Mouse (Mus musculus) embryonic facial prominence, embryonic 13.5 days (tissue): Measurements from ENCODE around the gene Tbc1d22a. TPM values are rescaled to one million over a fixed set of nuclear protein-coding genes. Genes with fewer than 3 reads are reported as not detected.

ENCODE experiments used
- ATAC-seq: fragments of 200-750 bp; cut with Nextera tagmentation; 2 replicates; pipeline ENCODE4 v1.8.0; 2017; ENCODE audit warnings: low read depth; ENCODE audit not compliant: insufficient number of reproducible peaks, insufficient read depth, low FRiP score, low TSS enrichment
- H3K27ac ChIP-seq: fragments of 300-500 bp; sonication (generic); 2 replicates; pipeline ENCODE4 v1.5.1; 2015; ENCODE audit warnings: moderate library complexity, mild to moderate bottlenecking, inconsistent platforms
- H3K27me3 ChIP-seq: fragments of 300-500 bp; sonication (generic); 2 replicates; pipeline ENCODE4 v1.6.1; 2015; ENCODE audit warnings: mild to moderate bottlenecking, inconsistent platforms
- H3K36me3 ChIP-seq: fragments of 300-500 bp; sonication (generic); 2 replicates; pipeline ENCODE4 v1.6.1; 2015; ENCODE audit warnings: mild to moderate bottlenecking, inconsistent platforms
- H3K4me1 ChIP-seq: fragments of 300-500 bp; sonication (generic); 2 replicates; pipeline ENCODE4 v1.6.1; 2015; ENCODE audit warnings: inconsistent platforms
- H3K4me2 ChIP-seq: fragments of 300-500 bp; sonication (generic); 2 replicates; pipeline ENCODE4 v1.6.1; 2015; ENCODE audit warnings: moderate library complexity, mild to moderate bottlenecking, inconsistent platforms
- H3K4me3 ChIP-seq: fragments of 300-500 bp; sonication (generic); 2 replicates; pipeline ENCODE4 v1.5.1; 2015; ENCODE audit warnings: mild to moderate bottlenecking, inconsistent platforms
- H3K9ac ChIP-seq: fragments of 300-500 bp; sonication (generic); 2 replicates; pipeline ENCODE4 v1.6.1; 2015; ENCODE audit warnings: mild to moderate bottlenecking, inconsistent platforms
- H3K9me3 ChIP-seq: fragments of 300-500 bp; sonication (generic); 2 replicates; pipeline ENCODE4 v1.6.1; 2016; ENCODE audit warnings: inconsistent platforms
- WGBS: fragments of 180-500 bp; shearing (Covaris S2); methylation state at CpG from one replicate; pipeline ENCODE4 v1.1.7; 2015; ENCODE audit warnings: mixed read lengths; 5-methylcytosine and 5-hydroxymethylcytosine counted together
- polyA plus RNA-seq: library from polyadenylated mRNA; unstranded; fragments of >200 nt; fragmentation: Nextera tagmentation; extraction: Ambion mirVana; gene quantifications from 2 replicates; pipeline ENCODE4 v1.2.1, GENCODE M21; 2015

Gene Tbc1d22a
- polyA plus RNA-seq, 1 experiment from 2014 or later, result 10.8 TPM

- no peak overlapping the region for H3K4me2 ChIP-seq
- no peak overlapping the region for H3K9ac ChIP-seq
- H3K36me3 ChIP-seq, result no peaks in the 10 kb centered on the region
- no peak overlapping the region for H3K27ac ChIP-seq
- H3K4me3 ChIP-seq, result no peak overlapping the region
- no peaks in the 10 kb centered on the region for H3K4me1 ChIP-seq
- H3K9me3 ChIP-seq, result no peaks in the 10 kb centered on the region
- ATAC-seq, result no peak
- no peaks in the 10 kb centered on the region for H3K27me3 ChIP-seq
- 79% methylated on average over 6 of the region's 6 CpGs for WGBS
These were observed 295.3 kb downstream of the Tbc1d22a start for GRCm38 (mm10) chr15:86509601-86510000.

- Histone ChIP-seq H3K4me3 (no peak overlapping the region), H3K9ac (no peak overlapping the region), H3K27ac (no peak overlapping the region), H3K9me3 (no peaks in the 10 kb centered on the region), H3K36me3 (no peaks in the 10 kb centered on the region), H3K4me1 (no peaks in the 10 kb centered on the region), H3K4me2 (no peak overlapping the region), H3K27me3 (no peaks in the 10 kb centered on the region)
- WGBS, result 84% methylated on average over 7 of the region's 7 CpGs
- no peak for ATAC-seq
These were observed 296.9 kb downstream of the Tbc1d22a start for GRCm38 (mm10) chr15:86511181-86511580.

- no peak overlapping the region for H3K4me3 ChIP-seq
- WGBS, result 93% methylated on average over 5 of the region's 5 CpGs
These were observed 299.1 kb downstream of the Tbc1d22a start for GRCm38 (mm10) chr15:86513336-86513735.

GRCm38 (mm10) chr15:86520201-86520600 lies 305.9 kb downstream of the Tbc1d22a start:
- no peak overlapping the region for H3K27ac ChIP-seq
- WGBS, result 18% methylated on average over 4 of the region's 4 CpGs
- no peak for ATAC-seq
- peaks cover 4% of the 10 kb centered on the region; the same call in 1 of the 2 replicates for H3K9me3 ChIP-seq
- no peak overlapping the region for H3K9ac ChIP-seq
- H3K27me3 ChIP-seq, result no peaks in the 10 kb centered on the region
- no peak overlapping the region for H3K4me2 ChIP-seq
- H3K4me1 ChIP-seq, result peaks cover 5% of the 10 kb centered on the region
- no peaks in the 10 kb centered on the region for H3K36me3 ChIP-seq
- H3K4me3 ChIP-seq, result no peak overlapping the region

More at GRCm38 (mm10) chr15:86513336-86513735, 299.1 kb downstream of the Tbc1d22a start:
- no peak overlapping the region for H3K4me2 ChIP-seq
- no peaks in the 10 kb centered on the region for H3K36me3 ChIP-seq
- no peaks in the 10 kb centered on the region for H3K27me3 ChIP-seq
- ATAC-seq, result no peak
- no peak overlapping the region for H3K9ac ChIP-seq
- no peak overlapping the region for H3K27ac ChIP-seq
- H3K9me3 ChIP-seq, result no peaks in the 10 kb centered on the region
- H3K4me1 ChIP-seq, result no peaks in the 10 kb centered on the region

GRCm38 (mm10) chr15:86535356-86535755 lies 321.1 kb downstream of the Tbc1d22a start:
- H3K27ac ChIP-seq, result no peak overlapping the region
- 84% methylated on average over 6 of the region's 6 CpGs for WGBS
- no peaks in the 10 kb centered on the region for H3K4me1 ChIP-seq
- H3K9ac ChIP-seq, result no peak overlapping the region
- no peak for ATAC-seq
- no peak overlapping the region for H3K4me3 ChIP-seq
- no peaks in the 10 kb centered on the region; the same call in 1 of the 2 replicates for H3K27me3 ChIP-seq
- H3K36me3 ChIP-seq, result no peaks in the 10 kb centered on the region
- no peaks in the 10 kb centered on the region for H3K9me3 ChIP-seq
- no peak overlapping the region for H3K4me2 ChIP-seq

- WGBS, result 73% methylated on average over 3 of the region's 3 CpGs
- no peak overlapping the region for H3K4me3 ChIP-seq
- H3K36me3 ChIP-seq, result no peaks in the 10 kb centered on the region
- 0 out of 2 replicates have a peak, but pooled peaks cover 3% of the 10 kb centered on the region for H3K9me3 ChIP-seq
- no peak overlapping the region for H3K27ac ChIP-seq
- H3K27me3 ChIP-seq, result no peaks in the 10 kb centered on the region
- no peak overlapping the region for H3K9ac ChIP-seq
- no peak for ATAC-seq
- H3K4me1 ChIP-seq, result no peaks in the 10 kb centered on the region
- H3K4me2 ChIP-seq, result no peak overlapping the region
These were observed 328.1 kb downstream of the Tbc1d22a start for GRCm38 (mm10) chr15:86542371-86542770.

GRCm38 (mm10) chr15:86544122-86544795 lies 330.0 kb downstream of the Tbc1d22a start:
- no peaks in the 10 kb centered on the region for H3K4me1 ChIP-seq
- H3K4me2 ChIP-seq, result no peak overlapping the region
- H3K27me3 ChIP-seq, result no peaks in the 10 kb centered on the region
- WGBS, result 85% methylated on average over 1 of the region's 1 CpGs
- no peak overlapping the region for H3K9ac ChIP-seq
- ATAC-seq, result no peak
- H3K9me3 ChIP-seq, result 0 out of 2 replicates have a peak, but pooled peaks cover 3% of the 10 kb centered on the region
- no peak overlapping the region for H3K27ac ChIP-seq
- H3K36me3 ChIP-seq, result no peaks in the 10 kb centered on the region
- H3K4me3 ChIP-seq, result no peak overlapping the region

Other genes with a start within 250 kb of the Tbc1d22a start
- 2.9 and 3.1 TPM in 2 replicates for gene Celsr1, start 180.7 kb upstream of the Tbc1d22a start, polyA plus RNA-seq
- 14.6 and 16.6 TPM in 2 replicates for gene Gramd4, start 156.8 kb upstream of the Tbc1d22a start, polyA plus RNA-seq
- 14.0 and 16.5 TPM in 2 replicates for gene Cerk, start 28.3 kb upstream of the Tbc1d22a start, polyA plus RNA-seq